ENCODE assay signal across 9 mouse cellular contexts in genomic region chr17:35752221-35752811, GRCm38 (mm10). TPM values are rescaled to one million over a fixed set of nuclear protein-coding genes. Genes with fewer than 3 reads are reported as not detected.
DNase-seq lines count a peak whose midpoint lies in the region; ATAC-seq and TF ChIP-seq lines count a peak whose summit lies in the region.
"Had no signal": no experiment of that assay in that cellular context is flagged by ENCODE, and none has a peak within 500 bp of the region (broad histone marks: within the 10 kb centered on the region; RNA-seq: fewer than 3 reads in every experiment).

No protein-coding gene starts in this region.

- peak; percentile 82 to 83 for ATAC-seq in hematopoietic stem cell, adult 5-6 weeks (replicated peaks in 1 of 2; ENCODE audit: insufficient read depth in 1 of 2, low FRiP score in 2 of 2, low TSS enrichment in 1 of 2, low read depth in 1 of 2, poor library complexity in 2 of 2, severe bottlenecking in 2 of 2)

- peak; percentile 39 for DNase-seq in adrenal gland, postnatal 14 days
- no peak for DNase-seq in adrenal gland, adult 18-20 months (ENCODE audit: low spot score in 2 of 2)
- peak; percentile 31 for DNase-seq in ovary, postnatal 36 days (ENCODE audit: low spot score)
- no peak for DNase-seq in ovary, postnatal 14 days (ENCODE audit: low spot score)
- peak; percentile 41 to 53 for DNase-seq in left cerebral cortex, postnatal 14 days (ENCODE audit: low spot score in 2 of 2)
- no peak for DNase-seq in thymus, postnatal 25 days

- no peak for TF ChIP-seq POLR2A in myocyte (IDR thresholded peaks at IDR 0.05; ENCODE audit: insufficient read length, low read depth)

- intact Hi-C loops in left cerebral cortex, postnatal 14 days (cut with DNase I): no loop called here

- H3ac ChIP-seq in myocyte (ENCODE audit: control insufficient read depth, insufficient read length): no peak overlapping the region

- peak overlapping the region; percentile 59 for H3K4me2 ChIP-seq in myocyte (ENCODE audit: low read depth)
- H3K4me2 ChIP-seq: limb, embryonic 13.5 days had no signal

- no peaks in the 10 kb centered on the region for H3K27me3 ChIP-seq in myocyte (ENCODE audit: control insufficient read depth, insufficient read depth, insufficient read length)
- H3K27me3 ChIP-seq: limb, embryonic 13.5 days had no signal

- no peak overlapping the region for H3K4me3 ChIP-seq in myocyte
- H3K4me3 ChIP-seq: limb, embryonic 13.5 days had no signal

- no peaks in the 10 kb centered on the region for H3K79me2 ChIP-seq in myocyte (ENCODE audit: control insufficient read depth, insufficient read depth)

- no peaks in the 10 kb centered on the region for H3K36me3 ChIP-seq in myocyte (ENCODE audit: control insufficient read depth, insufficient read depth)
- H3K36me3 ChIP-seq: limb, embryonic 13.5 days had no signal

TF ChIP-seq in myocyte, 11 proteins besides CTCF, POLR2A, EP300 and RAD21:
- TF ChIP-seq TCF12 (IDR thresholded peaks at IDR 0.05; ENCODE audit: insufficient read depth, poor library complexity, severe bottlenecking) (no peak), MYOG (IDR thresholded peaks at IDR 0.05; ENCODE audit: control insufficient read depth in 1 of 3, insufficient read depth in 1 of 3, insufficient read length in 2 of 3, low read depth in 2 of 3) (peak in 1 of 3 experiments; percentile 48), MYOD1 (IDR thresholded peaks at IDR 0.05; ENCODE audit: control insufficient read depth in 1 of 3, insufficient read length in 2 of 3, low read depth in 2 of 3) (peak in 2 of 3 experiments; percentile 48 to 72), POLR2AphosphoS2 (IDR thresholded peaks at IDR 0.05; ENCODE audit: insufficient read length, low read depth) (no peak)

RNA-seq across cellular contexts. Expression of gene Ddr1, which starts 47.9 kb away (rescaled TPM):
- total RNA-seq in adrenal gland, postnatal 14 days (2021): 36.3 and 36.4 TPM in 2 replicates
- total RNA-seq in adrenal gland, adult 18-20 months (2021): 10 to 100 TPM; 33.5 to 44.1 TPM
- total RNA-seq in hematopoietic stem cell, adult 5-6 weeks (2017): 0.75 TPM in 1 of 2 replicates, not detected in the other
- 10 to 100 TPM; 46.1 to 52.8 TPM for total RNA-seq in left cerebral cortex, postnatal 14 days (2021)
- 65.6 TPM for polyA plus RNA-seq in myocyte (2012; fragmentation: generic; extraction: Trizol)

Comparison
In these comparisons a context has a peak if more than half of its experiments do, and no peak if none do; other contexts are left out.
1. DNase-seq: peak in adrenal gland, postnatal 14 days (single experiment), ovary, postnatal 36 days (single experiment) and left cerebral cortex, postnatal 14 days (2 of 2); none in adrenal gland, adult 18-20 months (0 of 2), ovary, postnatal 14 days (single experiment) and thymus, postnatal 25 days (single experiment).
2. RNA of gene Ddr1, which starts 47.9 kb away (total RNA-seq): 46.1 to 52.8 TPM in left cerebral cortex, postnatal 14 days, 33.5 to 44.1 TPM in adrenal gland, adult 18-20 months and 36.3 to 36.4 TPM in adrenal gland, postnatal 14 days; 0.75 TPM in hematopoietic stem cell, adult 5-6 weeks; every median in the first group is over 10 times any median in the second.